Mouse (Mus musculus) limb, embryonic 11.5 days (tissue): ENCODE data around the gene Plekho2. TPM values are rescaled to one million over a fixed set of nuclear protein-coding genes. Genes with fewer than 3 reads are reported as not detected.

Source experiments
- ATAC-seq: fragments of 200-750 bp; cut with Nextera tagmentation; 2 replicates; pipeline ENCODE4 v1.8.0; 2017; ENCODE audit warnings: low read depth; ENCODE audit not compliant: insufficient number of reproducible peaks, low FRiP score, low TSS enrichment
- DNase-seq: peaks from one replicate; pipeline ENCODE4 v3.0.0-alpha.2; 2015; ENCODE audit warnings: low spot score
- H3K27ac ChIP-seq: fragments of 300-500 bp; sonication (generic); replicated peaks from 2 replicates; pipeline ENCODE4 v1.5.1; 2014; ENCODE audit warnings: low read depth, mild to moderate bottlenecking, low read length
- H3K27me3 ChIP-seq: fragments of 300-500 bp; sonication (generic); 2 replicates; pipeline ENCODE4 v1.6.1; 2014; ENCODE audit warnings: mild to moderate bottlenecking, low read length, mixed read lengths; ENCODE audit not compliant: control insufficient read depth, insufficient read depth
- H3K36me3 ChIP-seq: fragments of 300-500 bp; sonication (generic); 2 replicates; pipeline ENCODE4 v1.6.1; 2014; ENCODE audit warnings: mild to moderate bottlenecking, low read length, moderate library complexity, mixed read lengths; ENCODE audit not compliant: control insufficient read depth, insufficient read depth
- H3K4me1 ChIP-seq: fragments of 300-500 bp; sonication (generic); 2 replicates; pipeline ENCODE4 v1.6.1; 2014; ENCODE audit warnings: low read length, mixed read lengths; ENCODE audit not compliant: control insufficient read depth, insufficient read depth
- H3K4me2 ChIP-seq: fragments of 300-500 bp; sonication (generic); 2 replicates; pipeline ENCODE4 v1.6.1; 2014; ENCODE audit warnings: low read depth, mild to moderate bottlenecking, moderate library complexity; ENCODE audit not compliant: severe bottlenecking
- H3K4me3 ChIP-seq: fragments of 300-500 bp; sonication (generic); 2 replicates; pipeline ENCODE4 v1.5.1; 2014; ENCODE audit warnings: low read depth, low read length
- H3K9ac ChIP-seq: fragments of 300-500 bp; sonication (generic); 2 replicates; pipeline ENCODE4 v1.6.1; 2014; ENCODE audit warnings: mild to moderate bottlenecking, low read length
- H3K9me3 ChIP-seq: fragments of 300-500 bp; sonication (generic); 2 replicates; pipeline ENCODE4 v1.6.1; 2016; ENCODE audit warnings: low read length; ENCODE audit not compliant: control insufficient read depth
- WGBS: fragments of 180-500 bp; shearing (Covaris S2); extraction: QIAGEN DNeasy Blood & Tissue Kit; methylation state at CpG from one replicate; pipeline ENCODE4 v1.1.7; 2014; 5-methylcytosine and 5-hydroxymethylcytosine counted together
- polyA plus RNA-seq: library from polyadenylated mRNA; unstranded; fragments of >200 nt; fragmentation: Nextera tagmentation; extraction: Ambion mirVana; gene quantifications from 2 replicates; pipeline ENCODE4 v1.2.1, GENCODE M21; 2014

Plekho2 gene
- polyA plus RNA-seq, 1 experiment from 2014 or later: 12.2 TPM

DNA sequence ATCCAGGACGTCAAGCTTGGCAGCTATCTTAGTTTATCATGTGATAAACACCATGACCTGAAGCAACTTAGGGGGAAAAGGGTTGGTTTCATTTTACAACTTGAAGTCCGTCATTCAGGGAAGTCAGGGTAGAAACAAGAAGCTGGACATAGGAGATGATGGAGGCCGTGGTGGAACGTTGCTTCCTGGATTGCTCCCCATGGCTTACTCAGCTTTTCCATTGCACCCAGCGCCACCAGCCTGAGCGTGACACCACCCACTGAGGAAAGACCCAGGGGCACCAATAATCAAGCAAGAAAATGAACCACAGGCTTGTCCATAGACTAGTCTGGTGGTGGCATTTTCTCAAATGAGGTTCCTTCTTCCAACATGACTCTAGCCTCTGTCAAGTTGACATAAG is 11.1 kb downstream of the Plekho2 start:
- no peaks in the 10 kb centered on the region for H3K9me3 ChIP-seq
- no peak overlapping the region for H3K4me3 ChIP-seq
- H3K4me2 ChIP-seq: no peak overlapping the region
- no peaks in the 10 kb centered on the region for H3K27me3 ChIP-seq
- no peak overlapping the region for H3K9ac ChIP-seq
- 92% methylated on average over 6 of the region's 6 CpGs for WGBS
- H3K4me1 ChIP-seq: no peaks in the 10 kb centered on the region
- DNase-seq: no peak
- H3K27ac ChIP-seq: no peak overlapping the region
- no peak for ATAC-seq
- H3K36me3 ChIP-seq: peaks cover 4% of the 10 kb centered on the region

DNA sequence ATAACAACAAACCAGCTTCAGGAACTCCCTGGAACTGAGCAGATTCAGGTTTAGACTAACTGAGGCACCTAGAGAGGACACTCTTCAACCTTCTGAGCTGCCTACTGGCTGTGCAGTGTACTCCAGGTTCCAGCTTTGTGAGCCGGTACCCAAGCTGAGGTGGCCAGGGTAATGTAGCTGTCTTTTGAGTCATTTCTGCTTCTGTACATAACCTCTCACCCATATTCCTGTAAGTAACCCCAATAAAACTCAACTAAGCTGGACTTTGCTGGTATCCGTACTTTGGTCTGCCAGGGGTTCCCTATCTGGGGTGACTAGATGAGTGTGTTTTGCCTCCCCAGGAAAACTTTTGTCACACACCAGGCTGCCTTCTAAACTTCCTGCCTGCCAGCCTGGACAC is 15.1 kb downstream of the Plekho2 start:
- 94% methylated on average over 2 of the region's 2 CpGs for WGBS
- no peaks in the 10 kb centered on the region for H3K9me3 ChIP-seq
- H3K36me3 ChIP-seq: peaks cover 10% of the 10 kb centered on the region
- no peak overlapping the region for H3K9ac ChIP-seq
- no peak for DNase-seq
- H3K27me3 ChIP-seq: no peaks in the 10 kb centered on the region
- 0 out of 2 replicates have a peak, but pooled peaks cover 6% of the 10 kb centered on the region for H3K4me1 ChIP-seq
- H3K4me2 ChIP-seq: no peak overlapping the region
- H3K4me3 ChIP-seq: no peak overlapping the region
- no peak overlapping the region for H3K27ac ChIP-seq
- ATAC-seq: no peak

DNA sequence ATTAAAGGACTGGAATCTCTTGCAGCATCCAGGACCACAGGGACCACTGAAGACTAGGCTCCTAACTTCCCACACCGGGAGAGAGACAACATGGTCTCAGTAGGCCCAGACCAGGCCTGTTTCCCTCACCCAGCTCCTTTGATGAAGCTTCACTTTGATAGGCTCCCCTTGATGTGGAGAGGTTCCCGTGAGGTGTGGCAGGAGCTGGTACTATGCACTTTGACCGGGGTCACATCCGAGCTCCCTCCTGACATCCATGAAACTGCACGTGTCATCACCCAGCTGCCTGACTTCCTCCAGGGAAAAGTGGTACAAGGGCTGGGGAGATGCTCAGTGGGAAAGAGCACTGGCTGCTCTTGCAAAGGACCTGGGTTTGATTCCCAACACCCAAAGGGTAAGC is 16.8 kb downstream of the Plekho2 start:
- H3K36me3 ChIP-seq: peaks cover 10% of the 10 kb centered on the region
- DNase-seq (no peak), ATAC-seq (no peak)
- 93% methylated on average over 5 of the region's 5 CpGs for WGBS
- H3K9me3 ChIP-seq: no peaks in the 10 kb centered on the region
- no peak overlapping the region for H3K4me2 ChIP-seq
- no peak overlapping the region for H3K27ac ChIP-seq
- no peak overlapping the region for H3K9ac ChIP-seq
- no peak overlapping the region for H3K4me3 ChIP-seq
- H3K4me1 ChIP-seq: peaks cover 9% of the 10 kb centered on the region; the same call in 1 of the 2 replicates
- H3K27me3 ChIP-seq: no peaks in the 10 kb centered on the region

DNA sequence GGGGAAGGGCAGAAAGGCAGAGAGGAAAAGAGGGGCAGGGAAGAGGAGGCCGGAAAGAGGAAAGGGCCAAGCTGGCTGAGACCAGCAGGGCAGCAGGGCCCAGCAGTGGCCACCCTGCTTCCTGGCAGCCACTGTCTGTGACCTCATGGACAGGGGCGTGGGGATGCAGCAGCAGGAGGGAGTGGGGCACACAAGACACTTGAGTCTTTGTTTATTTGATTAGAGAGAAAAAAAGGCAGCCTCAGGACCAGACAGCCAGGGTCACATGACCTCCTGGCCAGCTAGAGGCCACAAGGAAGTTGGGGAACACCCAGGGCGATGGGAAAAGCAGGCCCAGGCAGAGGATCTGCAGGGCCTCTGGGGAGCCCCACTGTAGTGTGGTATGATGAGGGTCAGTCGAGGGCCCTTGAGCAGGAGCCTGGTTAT is 17.7 kb downstream of the Plekho2 start:
- no peak overlapping the region for H3K9ac ChIP-seq

DNA sequence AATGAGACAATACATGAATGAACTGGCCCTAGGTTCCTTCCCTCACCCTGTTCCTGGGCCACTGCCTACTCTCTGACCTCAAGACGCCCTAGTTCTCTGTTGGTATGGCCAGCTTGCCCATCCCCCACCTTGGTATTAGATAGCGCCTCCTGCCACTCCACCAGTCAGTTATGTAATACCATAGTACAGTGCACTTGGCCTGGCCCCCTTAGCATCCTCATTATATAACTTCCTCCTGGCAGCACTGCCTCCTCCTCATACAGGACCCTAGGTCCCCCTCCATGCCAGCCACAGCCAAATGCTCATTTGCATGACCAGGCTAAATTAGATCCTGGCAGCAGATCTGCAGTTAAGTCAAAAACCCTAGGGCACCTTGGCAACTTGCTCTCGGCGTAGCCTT is 18.8 kb downstream of the Plekho2 start:
- H3K4me1 ChIP-seq: peaks cover 9% of the 10 kb centered on the region; the same call in 1 of the 2 replicates
- no peak for ATAC-seq
- no peak overlapping the region for H3K4me2 ChIP-seq
- H3K36me3 ChIP-seq: peaks cover 11% of the 10 kb centered on the region; the same call in 1 of the 2 replicates
- no peaks in the 10 kb centered on the region for H3K27me3 ChIP-seq
- DNase-seq: no peak
- H3K27ac ChIP-seq: no peak overlapping the region
- 92% methylated on average over 4 of the region's 4 CpGs for WGBS
- no peak overlapping the region for H3K9ac ChIP-seq
- H3K4me3 ChIP-seq: no peak overlapping the region
- no peaks in the 10 kb centered on the region for H3K9me3 ChIP-seq

More for the DNA sequence above, 17.7 kb downstream of the Plekho2 start:
- Histone ChIP-seq H3K9me3 (no peaks in the 10 kb centered on the region), H3K4me2 (no peak overlapping the region), H3K36me3 (peaks cover 8% of the 10 kb centered on the region), H3K4me1 (peaks cover 9% of the 10 kb centered on the region; the same call in 1 of the 2 replicates), H3K4me3 (no peak overlapping the region), H3K27ac (no peak overlapping the region; the same call in 1 of the 2 replicates), H3K27me3 (no peaks in the 10 kb centered on the region)
- DNase-seq (no peak), ATAC-seq (0 out of 2 replicates have a peak, but pooled peaks have one; percentile 39)
- WGBS: 35% methylated on average over 4 of the region's 4 CpGs

DNA sequence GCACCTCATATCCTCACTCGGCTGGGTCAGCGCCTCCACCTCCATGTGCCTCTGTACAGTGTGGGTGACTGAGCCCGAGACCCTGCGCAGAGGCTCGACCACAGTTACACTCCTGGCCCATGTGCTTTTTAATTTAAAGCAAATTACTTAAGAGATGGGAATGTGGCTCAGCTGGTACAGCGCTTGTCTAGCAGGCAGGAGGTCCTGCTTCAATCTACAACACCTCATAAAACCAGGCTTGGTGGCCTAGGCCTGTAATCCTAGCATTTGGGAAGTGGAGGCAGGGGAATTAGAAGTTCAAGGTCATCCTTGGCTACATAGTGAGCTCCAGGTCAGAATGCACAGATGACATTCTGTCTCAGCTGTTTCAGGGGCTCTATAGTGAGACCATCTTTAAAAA is 21.0 kb downstream of the Plekho2 start:
- H3K4me1 ChIP-seq: peaks cover 20% of the 10 kb centered on the region
- WGBS: 54% methylated on average over 6 of the region's 6 CpGs

DNA sequence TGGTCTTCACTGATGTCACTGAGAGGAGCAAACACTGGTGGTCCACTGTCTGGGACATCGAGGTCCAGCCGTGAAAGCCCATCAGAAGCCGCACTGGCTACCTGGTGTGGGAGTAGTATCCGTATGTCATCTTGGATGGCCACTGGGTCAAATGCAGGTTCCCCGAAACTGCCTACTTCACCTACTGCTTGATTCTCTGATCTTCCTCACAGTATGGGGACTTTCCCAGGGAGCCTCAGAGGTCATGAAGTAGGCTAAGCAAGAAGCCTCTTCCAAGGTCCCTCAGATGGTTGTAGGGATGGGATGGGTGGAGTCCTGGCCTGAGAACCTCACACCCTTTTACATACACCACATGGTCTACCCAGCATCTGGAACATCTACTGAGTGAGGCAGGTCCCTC is 22.9 kb downstream of the Plekho2 start:
- no peaks in the 10 kb centered on the region for H3K9me3 ChIP-seq
- no peak overlapping the region for H3K9ac ChIP-seq
- WGBS: 96% methylated on average over 5 of the region's 5 CpGs
- no peak for ATAC-seq
- H3K4me1 ChIP-seq: peaks cover 17% of the 10 kb centered on the region
- no peak overlapping the region for H3K4me2 ChIP-seq
- H3K27ac ChIP-seq: no peak overlapping the region
- no peak overlapping the region for H3K4me3 ChIP-seq
- H3K36me3 ChIP-seq: peaks cover 6% of the 10 kb centered on the region; the same call in 1 of the 2 replicates
- no peaks in the 10 kb centered on the region for H3K27me3 ChIP-seq
- no peak for DNase-seq

More for the DNA sequence above, 21.0 kb downstream of the Plekho2 start:
- Histone ChIP-seq H3K4me2 (no peak overlapping the region), H3K27me3 (no peaks in the 10 kb centered on the region), H3K9ac (no peak overlapping the region), H3K27ac (no peak overlapping the region), H3K4me3 (no peak overlapping the region), H3K36me3 (peaks cover 11% of the 10 kb centered on the region; the same call in 1 of the 2 replicates), H3K9me3 (no peaks in the 10 kb centered on the region)
- no peak for ATAC-seq
- DNase-seq: no peak

DNA sequence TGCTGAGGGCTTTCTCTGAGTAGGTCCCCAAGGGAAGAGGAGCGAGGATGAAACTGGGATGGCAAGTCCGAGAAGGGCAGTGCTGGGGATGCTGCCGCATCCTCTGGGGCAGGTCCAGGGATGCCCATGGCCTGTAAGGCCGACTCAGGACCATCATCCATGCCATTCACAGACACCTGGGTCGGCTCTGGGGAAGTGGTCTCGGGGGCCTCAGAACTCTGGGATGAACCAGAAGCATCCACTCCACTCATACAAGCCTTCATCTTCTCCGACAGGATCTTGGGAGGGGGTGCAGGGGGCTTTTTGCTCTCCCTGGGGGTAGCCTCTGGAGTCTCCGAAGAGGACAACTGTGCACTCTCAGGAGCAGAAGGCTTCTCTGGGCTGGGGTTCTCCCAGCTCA is 23.5 kb downstream of the Plekho2 start:
- DNase-seq (no peak), ATAC-seq (no peak)
- no peak overlapping the region for H3K9ac ChIP-seq
- H3K27me3 ChIP-seq: no peaks in the 10 kb centered on the region
- H3K9me3 ChIP-seq: no peaks in the 10 kb centered on the region
- no peak overlapping the region for H3K4me3 ChIP-seq
- WGBS: 88% methylated on average over 8 of the region's 8 CpGs
- no peak overlapping the region for H3K4me2 ChIP-seq
- H3K27ac ChIP-seq: no peak overlapping the region
- H3K36me3 ChIP-seq: peaks cover 6% of the 10 kb centered on the region; the same call in 1 of the 2 replicates
- H3K4me1 ChIP-seq: peaks cover 15% of the 10 kb centered on the region

DNA sequence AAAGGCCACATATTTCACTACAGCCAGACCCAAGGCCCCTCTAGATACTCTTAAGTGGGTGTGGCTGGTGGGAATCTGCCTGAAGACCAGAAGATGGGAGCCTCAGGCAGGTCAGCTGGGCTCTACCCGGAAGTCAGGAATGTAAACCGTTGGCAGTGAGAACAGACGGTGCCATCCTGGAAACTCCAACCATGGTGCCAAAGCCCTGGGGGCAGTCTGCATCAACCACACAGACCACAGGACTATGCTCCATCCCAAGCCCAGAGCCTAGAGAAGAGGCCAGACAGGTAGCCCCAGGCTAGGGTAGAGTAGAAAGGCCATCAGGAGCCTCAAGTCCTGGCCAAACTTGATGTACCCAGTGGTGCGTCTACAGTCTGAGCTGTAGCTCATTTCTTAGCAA is 24.2 kb downstream of the Plekho2 start:
- Histone ChIP-seq H3K4me1 (peaks cover 22% of the 10 kb centered on the region), H3K36me3 (peaks cover 6% of the 10 kb centered on the region; the same call in 1 of the 2 replicates), H3K4me3 (no peak overlapping the region), H3K4me2 (no peak overlapping the region), H3K27me3 (no peaks in the 10 kb centered on the region), H3K27ac (0 out of 2 replicates have a peak overlapping the region, but pooled peaks have one; percentile 30), H3K9me3 (no peaks in the 10 kb centered on the region), H3K9ac (no peak overlapping the region)
- ATAC-seq (no peak), DNase-seq (no peak)
- 87% methylated on average over 4 of the region's 4 CpGs for WGBS
